Mouse (Mus musculus): ENCODE measurements around the gene Fam45a.
"Not testable (repeated sequence)": the region's sequence is repeated elsewhere in the genome, so short reads cannot be mapped to it uniquely, and the experiment has no call there.

The Fam45a gene

DNA sequence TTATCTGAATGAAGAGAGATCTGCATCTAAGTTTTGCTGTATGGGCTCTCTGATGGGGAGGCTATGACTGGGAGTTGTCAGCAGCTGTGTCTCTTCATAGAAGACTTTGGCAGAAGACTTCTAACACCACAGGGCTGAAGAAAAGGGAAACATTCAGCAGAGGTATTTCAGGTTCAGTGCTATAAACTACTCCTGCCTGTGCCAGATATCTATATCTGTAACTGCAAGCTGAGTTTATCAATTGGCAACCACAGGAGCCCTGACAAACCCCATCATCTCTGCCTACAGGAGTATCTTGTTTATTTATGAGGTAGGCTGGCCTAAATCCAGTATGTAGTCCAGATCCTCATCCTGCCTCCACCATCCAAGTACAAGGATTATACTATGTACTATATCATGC lies 31.9 kb downstream of the Fam45a start:
- DNase-seq (ENCODE audit: low read depth, low spot score), result no peak

DNA sequence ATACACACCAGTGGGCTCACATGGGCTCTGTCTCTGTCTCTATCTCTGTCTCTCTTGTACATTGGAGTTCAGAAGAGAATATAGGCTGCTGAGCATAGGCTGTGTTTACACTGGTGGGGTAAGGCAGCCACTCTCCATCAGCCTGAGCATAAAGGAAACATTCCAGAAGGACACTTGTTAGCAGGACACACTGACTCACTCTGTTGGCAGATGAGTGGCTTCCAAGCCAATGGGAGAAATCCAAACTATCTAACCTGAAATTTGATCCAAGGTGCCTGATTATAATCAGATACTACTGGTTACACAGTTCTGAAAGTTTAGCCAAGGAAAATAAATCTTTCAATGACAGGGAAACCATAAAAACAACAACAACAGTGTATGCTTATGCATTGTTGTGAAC lies 34.3 kb downstream of the Fam45a start:
- no peak for DNase-seq (ENCODE audit: low read depth, low spot score)

GRCm38 (mm10) chr19:60860868-60861700 lies 49.7 kb downstream of the Fam45a start, which contains the start of gene Sfxn4:
Gene Sfxn4, minus strand, starts transcription at chr19:60861479.
- DNase-seq (ENCODE audit: low read depth, low spot score), result peak; percentile 85

- DNase-seq (ENCODE audit: low read depth, low spot score), result not testable (repeated sequence)
These were observed 54.8 kb downstream of the Fam45a start for GRCm38 (mm10) chr19:60866169-60866568.

- no peak for DNase-seq (ENCODE audit: low read depth, low spot score)
These were observed 59.1 kb downstream of the Fam45a start for GRCm38 (mm10) chr19:60870489-60870888.

DNA sequence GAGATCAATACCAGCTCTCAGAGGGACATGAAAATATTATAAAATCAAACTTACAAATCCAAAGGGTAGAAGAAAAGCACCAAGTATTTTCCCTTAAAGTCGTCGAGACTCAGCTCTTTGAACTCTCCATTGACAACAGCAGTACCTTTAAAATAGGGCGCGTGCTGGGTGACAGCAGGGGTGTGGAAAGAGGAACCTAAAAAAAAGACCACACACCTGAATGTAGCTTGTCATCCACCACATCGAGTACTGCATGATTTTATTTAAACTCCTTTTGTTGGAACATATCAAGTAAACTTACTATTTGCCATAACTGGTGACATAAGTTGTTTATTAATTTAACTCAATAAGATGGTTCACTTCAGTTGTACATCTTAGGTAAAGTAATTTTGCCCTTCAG lies 60.0 kb downstream of the Fam45a start:
- DNase-seq (ENCODE audit: low read depth, low spot score), result no peak

DNA sequence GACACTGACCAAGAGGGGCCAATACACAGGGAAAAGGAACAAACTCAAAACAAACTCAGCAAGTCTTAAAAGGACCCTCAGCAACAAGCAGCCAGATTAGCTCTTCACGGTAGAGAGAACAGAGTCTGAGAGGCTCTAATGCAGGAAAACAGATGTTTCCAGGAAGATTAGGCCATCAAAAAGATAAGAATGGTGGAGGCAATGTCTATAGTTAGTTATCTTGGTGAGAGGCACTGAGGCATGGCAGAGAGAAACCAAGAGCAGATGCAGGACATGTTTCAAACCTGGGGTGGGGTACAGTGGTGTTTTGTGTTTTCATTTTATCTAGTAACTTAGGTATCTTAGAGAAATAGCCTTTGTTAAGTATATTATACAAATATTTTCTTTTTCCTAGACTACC lies 60.9 kb downstream of the Fam45a start:
- DNase-seq (ENCODE audit: low read depth, low spot score), result no peak

GRCm38 (mm10) chr19:60873501-60873900 lies 62.1 kb downstream of the Fam45a start:
- DNase-seq (ENCODE audit: low read depth, low spot score), result no peak

DNA sequence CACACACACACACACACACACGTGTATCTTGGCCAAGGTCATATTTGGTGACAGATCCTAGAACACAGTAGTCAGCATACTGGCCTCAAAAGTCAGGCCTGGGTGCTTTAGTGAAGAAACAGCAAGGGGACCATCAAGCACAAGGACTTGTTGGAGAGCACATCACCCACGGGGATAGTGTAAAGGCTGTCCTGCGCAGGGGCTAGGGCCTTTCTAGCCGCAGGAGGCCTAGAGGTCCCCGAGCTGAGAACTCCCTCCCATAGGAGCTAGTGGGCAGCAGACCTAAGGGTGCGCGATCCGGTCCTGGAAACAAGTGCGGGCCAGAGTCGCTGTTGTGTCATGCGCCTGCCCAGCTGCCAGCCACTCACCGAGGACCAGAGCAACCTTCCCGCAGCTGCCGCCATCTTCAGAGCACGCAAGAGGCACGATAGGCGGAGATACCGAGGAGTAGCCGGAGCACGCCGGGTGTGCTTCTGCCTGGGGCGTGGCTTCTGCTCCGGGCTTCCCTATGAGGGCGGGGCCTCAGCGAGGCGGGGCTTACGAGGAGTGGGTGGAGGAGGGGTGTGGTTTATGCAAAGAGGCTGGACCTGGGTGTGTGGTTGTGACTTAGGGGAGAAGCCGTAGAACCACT lies 62.8 kb downstream of the Fam45a start, which contains the start of gene Prdx3:
Prdx3 (minus strand) TSS at position 493 of the 631 bp plus-strand sequence.
- DNase-seq (ENCODE audit: low read depth, low spot score), result peak; percentile 90

DNA sequence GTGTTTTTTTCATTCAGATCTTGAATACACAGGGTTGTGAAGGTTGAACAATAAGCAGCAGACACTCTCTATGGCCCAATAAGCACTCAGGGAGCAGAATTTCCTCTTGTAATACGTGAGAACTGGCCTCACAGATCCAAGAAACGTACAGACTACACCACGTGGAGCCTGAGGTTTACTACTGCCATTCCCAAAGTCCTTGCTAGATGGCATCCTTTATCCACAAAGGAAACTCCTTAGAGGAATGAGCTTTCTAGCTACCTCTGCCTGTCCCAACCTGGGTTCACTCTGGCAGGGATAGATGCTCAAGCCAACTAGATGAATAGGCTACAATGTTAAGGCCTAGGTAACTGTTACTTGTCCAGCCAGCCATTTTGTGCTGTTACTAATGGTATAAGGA lies 71.7 kb downstream of the Fam45a start:
- no peak for DNase-seq (ENCODE audit: low read depth, low spot score)

All from embryo, embryonic 11.5 days (tissue).